Mouse (Mus musculus) embryonic facial prominence, embryonic 11.5 days (tissue): ENCODE data around the gene 4933402N22Rik. TPM values are rescaled to one million over a fixed set of nuclear protein-coding genes. Genes with fewer than 3 reads are reported as not detected.
"Not testable (repeated sequence)": the region's sequence is repeated elsewhere in the genome, so short reads cannot be mapped to it uniquely, and the experiment has no call there.

Experiments
- ATAC-seq: fragments of 200-750 bp; cut with Nextera tagmentation; replicated peaks from 2 replicates; pipeline ENCODE4 v1.8.0; 2017; ENCODE audit warnings: low read depth; ENCODE audit not compliant: insufficient number of reproducible peaks, low FRiP score, low TSS enrichment
- DNase-seq: peaks from one replicate; pipeline ENCODE4 v3.0.0-alpha.2; 2015; ENCODE audit warnings: low spot score
- H3K27ac ChIP-seq: fragments of 300-500 bp; sonication (generic); replicated peaks from 2 replicates; pipeline ENCODE4 v1.5.1; 2014; ENCODE audit warnings: mild to moderate bottlenecking, low read depth, low read length, control low read depth
- H3K27me3 ChIP-seq: fragments of 300-500 bp; sonication (generic); 2 replicates; pipeline ENCODE4 v1.6.1; 2014; ENCODE audit warnings: mild to moderate bottlenecking, low read length, moderate library complexity, mixed read lengths; ENCODE audit not compliant: control insufficient read depth, insufficient read depth
- H3K36me3 ChIP-seq: fragments of 300-500 bp; sonication (generic); replicated peaks from 2 replicates; pipeline ENCODE4 v1.6.1; 2014; ENCODE audit warnings: low read depth, mild to moderate bottlenecking, low read length, moderate library complexity, mixed read lengths; ENCODE audit not compliant: control insufficient read depth, insufficient read depth
- H3K4me1 ChIP-seq: fragments of 300-500 bp; sonication (generic); 2 replicates; pipeline ENCODE4 v1.6.1; 2014; ENCODE audit warnings: low read length, mixed read lengths; ENCODE audit not compliant: control insufficient read depth, insufficient read depth
- H3K4me2 ChIP-seq: fragments of 300-500 bp; sonication (generic); 2 replicates; pipeline ENCODE4 v1.6.1; 2014; ENCODE audit warnings: low read depth, mild to moderate bottlenecking, control low read depth, low read length, moderate library complexity
- H3K4me3 ChIP-seq: fragments of 300-500 bp; sonication (generic); 2 replicates; pipeline ENCODE4 v1.5.1; 2014; ENCODE audit warnings: low read depth, low read length, control low read depth
- H3K9ac ChIP-seq: fragments of 300-500 bp; sonication (generic); replicated peaks from 2 replicates; pipeline ENCODE4 v1.6.1; 2014; ENCODE audit warnings: mild to moderate bottlenecking, control low read depth, low read length
- H3K9me3 ChIP-seq: fragments of 300-500 bp; sonication (generic); replicated peaks from 2 replicates; pipeline ENCODE4 v1.6.1; 2016; ENCODE audit warnings: mild to moderate bottlenecking, low read length, inconsistent platforms, mixed read lengths; ENCODE audit not compliant: control insufficient read depth
- WGBS: fragments of 180-500 bp; shearing (Covaris S2); extraction: QIAGEN DNeasy Blood & Tissue Kit; methylation state at CpG from one replicate; pipeline ENCODE4 v1.1.7; 2014; 5-methylcytosine and 5-hydroxymethylcytosine counted together
- polyA plus RNA-seq: library from polyadenylated mRNA; unstranded; fragments of >200 nt; fragmentation: Nextera tagmentation; extraction: Ambion mirVana; gene quantifications from 2 replicates; pipeline ENCODE4 v1.2.1, GENCODE M21; 2014

The 4933402N22Rik gene
- polyA plus RNA-seq: not detected in 2 replicates

DNA sequence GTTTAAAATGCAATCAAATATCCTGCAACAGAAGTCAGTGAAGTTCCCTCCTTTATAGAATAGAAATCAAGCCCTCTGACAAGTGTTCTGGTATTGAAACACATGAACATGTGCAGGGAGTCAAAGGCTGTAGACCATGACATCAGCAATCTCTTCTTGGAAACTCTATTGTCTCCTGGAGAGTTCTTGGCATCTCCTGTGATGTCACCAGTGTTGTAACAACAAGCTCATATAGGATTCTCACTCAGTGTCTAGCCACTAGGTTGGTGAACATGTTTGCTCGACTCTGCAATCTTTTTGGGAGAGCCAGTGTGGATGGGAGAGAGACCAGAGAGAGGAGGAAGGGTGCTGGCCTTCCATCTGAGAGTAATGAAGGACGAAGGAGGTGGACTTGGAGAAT is at the start of gene 4933402N22Rik:
Gene 4933402N22Rik (plus strand): TSS at position 301 of the 400 bp plus-strand sequence.
- H3K9me3 ChIP-seq, H3K4me2 ChIP-seq, H3K9ac ChIP-seq, DNase-seq, H3K4me3 ChIP-seq, ATAC-seq, H3K4me1 ChIP-seq, H3K27me3 ChIP-seq, H3K36me3 ChIP-seq, H3K27ac ChIP-seq: not testable (repeated sequence)
- 75% methylated on average over 1 of the region's 2 CpGs for WGBS

DNA sequence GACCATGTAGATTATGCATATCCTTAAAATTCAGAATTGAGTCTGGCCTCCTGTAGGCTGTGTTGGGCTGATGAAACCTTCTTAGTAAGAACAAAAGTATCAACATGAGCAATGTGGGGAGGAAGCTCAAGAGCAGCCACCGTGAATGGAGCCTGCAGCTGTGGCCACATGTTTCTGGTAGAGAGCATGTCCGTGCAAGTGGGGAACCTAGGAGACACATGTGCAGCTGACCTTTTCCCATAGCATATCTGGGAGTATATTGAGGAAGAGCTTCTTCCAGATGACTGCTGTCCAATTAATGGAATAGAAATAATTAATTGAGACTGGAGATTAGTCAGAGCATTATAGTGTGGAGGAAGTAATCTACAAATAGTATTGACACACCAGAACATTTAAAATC is 5.9 kb downstream of the 4933402N22Rik start:
- 87% methylated on average over 1 of the region's 2 CpGs for WGBS
- not testable (repeated sequence) for ATAC-seq

More for the DNA sequence above, 5.9 kb downstream of the 4933402N22Rik start:
- not testable (repeated sequence) for H3K36me3 ChIP-seq, H3K4me2 ChIP-seq, H3K9me3 ChIP-seq, H3K9ac ChIP-seq, H3K27ac ChIP-seq, DNase-seq, H3K27me3 ChIP-seq, H3K4me3 ChIP-seq, H3K4me1 ChIP-seq

Other genes with a start within 250 kb of the 4933402N22Rik start
- not detected in 2 replicates for gene Gm8922, start 236.1 kb upstream of the 4933402N22Rik start, polyA plus RNA-seq
- not detected in 2 replicates for gene Gm8926, start 147.5 kb upstream of the 4933402N22Rik start, polyA plus RNA-seq
- not detected in 2 replicates for gene Gm6465, start 72.5 kb upstream of the 4933402N22Rik start, polyA plus RNA-seq